Mouse (Mus musculus) heart, embryonic 13.5 days (tissue): ENCODE data around the gene Adss. TPM values are rescaled to one million over a fixed set of nuclear protein-coding genes. Genes with fewer than 3 reads are reported as not detected.

ENCODE experiments used
- ATAC-seq: fragments of 200-750 bp; cut with Nextera tagmentation; 2 replicates; pipeline ENCODE4 v1.8.0; 2017; ENCODE audit warnings: moderate TSS enrichment; ENCODE audit not compliant: insufficient number of reproducible peaks, low FRiP score, low TSS enrichment; ENCODE audit errors: extremely low read depth
- H3K27ac ChIP-seq: fragments of 300-500 bp; sonication (generic); replicated peaks from 2 replicates; pipeline ENCODE4 v1.5.1; 2015; ENCODE audit warnings: moderate library complexity, mild to moderate bottlenecking, inconsistent platforms
- H3K27me3 ChIP-seq: fragments of 300-500 bp; sonication (generic); replicated peaks from 2 replicates; pipeline ENCODE4 v1.6.1; 2015; ENCODE audit warnings: mild to moderate bottlenecking, inconsistent platforms
- H3K36me3 ChIP-seq: fragments of 300-500 bp; sonication (generic); 2 replicates; pipeline ENCODE4 v1.6.1; 2015; ENCODE audit warnings: mild to moderate bottlenecking, inconsistent platforms
- H3K4me1 ChIP-seq: fragments of 300-500 bp; sonication (generic); 2 replicates; pipeline ENCODE4 v1.6.1; 2015; ENCODE audit warnings: inconsistent platforms
- H3K4me2 ChIP-seq: fragments of 300-500 bp; sonication (generic); 2 replicates; pipeline ENCODE4 v1.6.1; 2015; ENCODE audit warnings: inconsistent platforms, mild to moderate bottlenecking, moderate library complexity
- H3K4me3 ChIP-seq: fragments of 300-500 bp; sonication (generic); 2 replicates; pipeline ENCODE4 v1.5.1; 2015; ENCODE audit warnings: moderate library complexity, mild to moderate bottlenecking, inconsistent platforms
- H3K9ac ChIP-seq: fragments of 300-500 bp; sonication (generic); 2 replicates; pipeline ENCODE4 v1.6.1; 2015; ENCODE audit warnings: inconsistent platforms, mild to moderate bottlenecking, moderate library complexity
- H3K9me3 ChIP-seq: fragments of 300-500 bp; sonication (generic); 2 replicates; pipeline ENCODE4 v1.6.1; 2016; ENCODE audit warnings: inconsistent platforms
- WGBS: fragments of 180-500 bp; shearing (Covaris S2); methylation state at CpG from one replicate; pipeline ENCODE4 v1.1.7; 2015; ENCODE audit warnings: mixed read lengths; 5-methylcytosine and 5-hydroxymethylcytosine counted together
- polyA plus RNA-seq: library from polyadenylated mRNA; unstranded; fragments of >200 nt; fragmentation: Nextera tagmentation; extraction: Ambion mirVana; gene quantifications from 2 replicates; pipeline ENCODE4 v1.2.1, GENCODE M21; 2015

Gene Adss
- polyA plus RNA-seq, 1 experiment from 2014 or later = 22.3 TPM

- no peak for ATAC-seq
- Histone ChIP-seq H3K4me1 (peaks cover 2% of the 10 kb centered on the region; the same call in 1 of the 2 replicates), H3K4me3 (no peak overlapping the region), H3K9me3 (peaks cover 7% of the 10 kb centered on the region; the same call in 1 of the 2 replicates), H3K4me2 (no peak overlapping the region), H3K36me3 (no peaks in the 10 kb centered on the region), H3K9ac (no peak overlapping the region), H3K27me3 (no peaks in the 10 kb centered on the region), H3K27ac (no peak overlapping the region)
- 51% methylated on average over 5 of the region's 5 CpGs for WGBS
Observed at GRCm38 (mm10) chr1:177726870-177727269, 69.4 kb downstream of the Adss start.

DNA sequence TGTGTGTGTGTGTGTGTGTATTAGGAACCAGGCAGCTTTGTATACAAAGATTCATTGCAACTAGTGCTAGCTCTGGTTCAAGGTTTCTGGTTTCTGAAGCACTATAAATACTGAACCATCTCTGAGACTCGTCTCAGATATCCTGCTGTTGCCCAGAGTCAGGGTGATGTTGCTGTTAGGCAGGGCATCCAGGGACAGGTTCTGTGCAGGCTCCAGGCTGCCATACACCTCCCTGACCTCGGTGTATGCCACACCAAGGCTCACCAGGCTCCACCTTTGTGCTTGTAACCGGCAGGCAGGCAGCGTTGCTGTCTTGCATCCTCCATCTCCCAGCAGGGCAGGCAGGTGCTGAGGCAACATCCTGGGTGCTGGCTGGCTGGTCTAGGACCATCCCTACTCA, 72.5 kb downstream of the Adss start:
- Histone ChIP-seq H3K9ac (no peak overlapping the region), H3K4me2 (no peak overlapping the region), H3K27ac (no peak overlapping the region), H3K9me3 (no peaks in the 10 kb centered on the region), H3K4me1 (no peaks in the 10 kb centered on the region; the same call in 1 of the 2 replicates), H3K36me3 (no peaks in the 10 kb centered on the region), H3K4me3 (no peak overlapping the region), H3K27me3 (no peaks in the 10 kb centered on the region)
- 61% methylated on average over 4 of the region's 4 CpGs for WGBS
- ATAC-seq = no peak

- ATAC-seq = no peak
- Histone ChIP-seq H3K4me1 (peaks cover 13% of the 10 kb centered on the region), H3K4me2 (no peak overlapping the region), H3K36me3 (no peaks in the 10 kb centered on the region), H3K9ac (no peak overlapping the region), H3K27me3 (no peaks in the 10 kb centered on the region), H3K4me3 (no peak overlapping the region), H3K9me3 (no peaks in the 10 kb centered on the region), H3K27ac (no peak overlapping the region)
- 55% methylated on average over 3 of the region's 3 CpGs for WGBS
Observed at GRCm38 (mm10) chr1:177719029-177719427, 77.3 kb downstream of the Adss start.

GRCm38 (mm10) chr1:177718340-177719028, 77.8 kb downstream of the Adss start:
- Histone ChIP-seq H3K36me3 (no peaks in the 10 kb centered on the region), H3K9me3 (no peaks in the 10 kb centered on the region), H3K4me3 (no peak overlapping the region), H3K4me2 (no peak overlapping the region), H3K4me1 (peaks cover 13% of the 10 kb centered on the region), H3K27ac (no peak overlapping the region), H3K27me3 (no peaks in the 10 kb centered on the region), H3K9ac (no peak overlapping the region)
- ATAC-seq = no peak
- WGBS = 73% methylated on average over 11 of the region's 11 CpGs

GRCm38 (mm10) chr1:177717057-177717835, 79.1 kb downstream of the Adss start:
- whole genome bisulfite sequencing = 46% methylated on average over 7 of the region's 7 CpGs
- Histone ChIP-seq H3K27ac (no peak overlapping the region), H3K4me3 (no peak overlapping the region), H3K36me3 (no peaks in the 10 kb centered on the region), H3K27me3 (no peaks in the 10 kb centered on the region), H3K9ac (no peak overlapping the region), H3K9me3 (no peaks in the 10 kb centered on the region), H3K4me2 (no peak overlapping the region), H3K4me1 (peaks cover 13% of the 10 kb centered on the region)
- no peak for ATAC-seq

GRCm38 (mm10) chr1:177716448-177716847, 79.9 kb downstream of the Adss start:
- 59% methylated on average over 3 of the region's 3 CpGs for WGBS
- Histone ChIP-seq H3K27ac (no peak overlapping the region), H3K27me3 (no peaks in the 10 kb centered on the region), H3K4me2 (no peak overlapping the region), H3K4me1 (peaks cover 13% of the 10 kb centered on the region), H3K4me3 (no peak overlapping the region), H3K9ac (no peak overlapping the region), H3K9me3 (no peaks in the 10 kb centered on the region), H3K36me3 (no peaks in the 10 kb centered on the region)
- no peak for ATAC-seq

GRCm38 (mm10) chr1:177714397-177715012, 81.8 kb downstream of the Adss start:
- peaks cover 13% of the 10 kb centered on the region for H3K4me1 ChIP-seq
- no peak overlapping the region for H3K4me3 ChIP-seq
- ATAC-seq = no peak
- no peaks in the 10 kb centered on the region for H3K36me3 ChIP-seq
- 84% methylated on average over 5 of the region's 5 CpGs for WGBS
- H3K9ac ChIP-seq = no peak overlapping the region
- no peak overlapping the region for H3K27ac ChIP-seq
- H3K9me3 ChIP-seq = peaks cover 7% of the 10 kb centered on the region; the same call in 1 of the 2 replicates
- H3K4me2 ChIP-seq = no peak overlapping the region
- no peaks in the 10 kb centered on the region for H3K27me3 ChIP-seq

- Histone ChIP-seq H3K4me1 (peaks cover 16% of the 10 kb centered on the region), H3K9ac (no peak overlapping the region), H3K27me3 (no peaks in the 10 kb centered on the region), H3K27ac (no peak overlapping the region), H3K36me3 (no peaks in the 10 kb centered on the region), H3K4me3 (no peak overlapping the region), H3K4me2 (no peak overlapping the region), H3K9me3 (peaks cover 7% of the 10 kb centered on the region; the same call in 1 of the 2 replicates)
- no peak for ATAC-seq
- 75% methylated on average over 3 of the region's 3 CpGs for WGBS
Observed at GRCm38 (mm10) chr1:177713635-177714396, 82.5 kb downstream of the Adss start.

Other genes with a start within 250 kb of the Adss start
- not detected in 2 replicates for gene 1700016C15Rik, start 66.7 kb downstream of the Adss start, polyA plus RNA-seq
- gene Catspere2, start 186.9 kb upstream of the Adss start, polyA plus RNA-seq = 0.12 and 0.22 TPM in 2 replicates